Mouse (Mus musculus) frontal cortex, postnatal 14 days (tissue): ENCODE results near the gene Trmu.

Experiments used
- DNase-seq, 2 experiments: peaks; one replicate each; pipeline ENCODE4 v3.0.0; 2022; ENCODE audit warnings: low spot score in 2 of 2

Trmu gene

GRCm38 (mm10) chr15:85897113-85897512, 18.0 kb downstream of the Trmu start:
- no peak for DNase-seq

- DNase-seq = no peak
Measured at GRCm38 (mm10) chr15:85899396-85899795, 20.3 kb downstream of the Trmu start.

GRCm38 (mm10) chr15:85900318-85900717, 21.2 kb downstream of the Trmu start:
- DNase-seq = no peak

- no peak for DNase-seq
Measured at GRCm38 (mm10) chr15:85900801-85901200, 21.7 kb downstream of the Trmu start.

GRCm38 (mm10) chr15:85902505-85902904, 23.4 kb downstream of the Trmu start:
- DNase-seq = no peak

- no peak for DNase-seq
Measured at GRCm38 (mm10) chr15:85903826-85904225, 24.7 kb downstream of the Trmu start.

GRCm38 (mm10) chr15:85908660-85909491, 29.8 kb downstream of the Trmu start:
- DNase-seq = no peak

GRCm38 (mm10) chr15:85909492-85909829, 30.3 kb downstream of the Trmu start:
- no peak for DNase-seq

- no peak for DNase-seq
Measured at GRCm38 (mm10) chr15:85909931-85910330, 30.8 kb downstream of the Trmu start.

GRCm38 (mm10) chr15:85913605-85914004, 34.5 kb downstream of the Trmu start:
- DNase-seq = peak in 1 of 2 experiments; percentile 42

GRCm38 (mm10) chr15:85919191-85919891, 40.2 kb downstream of the Trmu start:
- no peak for DNase-seq

- DNase-seq = no peak
Measured at GRCm38 (mm10) chr15:85919892-85920248, 40.8 kb downstream of the Trmu start.

GRCm38 (mm10) chr15:85921855-85922254, 42.7 kb downstream of the Trmu start:
- no peak for DNase-seq

- DNase-seq = no peak
Measured at GRCm38 (mm10) chr15:85928161-85928560, 49.0 kb downstream of the Trmu start.

- DNase-seq = no peak
Measured at GRCm38 (mm10) chr15:85935627-85936049, 56.5 kb downstream of the Trmu start.
